Mouse (Mus musculus): ENCODE measurements around the gene Hyal2. TPM values are rescaled to one million over a fixed set of nuclear protein-coding genes. Genes with fewer than 3 reads are reported as not detected.

The Hyal2 gene
- polyA plus RNA-seq, 1 experiment from 2014 or later, result 135 TPM

- WGBS, result 93% methylated on average over 14 of the region's 14 CpGs
- Histone ChIP-seq H3K36me3 (ENCODE audit: control insufficient read depth, insufficient read depth, low read length) (peaks cover 10% of the 10 kb centered on the region; the same call in 1 of the 2 replicates), H3K27me3 (ENCODE audit: control insufficient read depth, insufficient read depth, low read length) (no peaks in the 10 kb centered on the region), H3K4me3 (ENCODE audit: low read length) (no peak overlapping the region), H3K9ac (ENCODE audit: low read depth, low read length) (no peak overlapping the region), H3K9me3 (ENCODE audit: control insufficient read depth, low read length) (no peaks in the 10 kb centered on the region), H3K4me1 (ENCODE audit: control insufficient read depth, insufficient read depth, low read length) (peaks cover 34% of the 10 kb centered on the region), H3K4me2 (replicated peaks; ENCODE audit: low read depth, low read length) (no peak overlapping the region; the same call in 1 of the 2 replicates), H3K27ac (ENCODE audit: low read depth, low read length) (no peak overlapping the region)
- ATAC-seq (ENCODE audit: low FRiP score, low TSS enrichment), result no peak
Measured at GRCm38 (mm10) chr9:107579023-107579900, 11.5 kb downstream of the Hyal2 start.

DNA sequence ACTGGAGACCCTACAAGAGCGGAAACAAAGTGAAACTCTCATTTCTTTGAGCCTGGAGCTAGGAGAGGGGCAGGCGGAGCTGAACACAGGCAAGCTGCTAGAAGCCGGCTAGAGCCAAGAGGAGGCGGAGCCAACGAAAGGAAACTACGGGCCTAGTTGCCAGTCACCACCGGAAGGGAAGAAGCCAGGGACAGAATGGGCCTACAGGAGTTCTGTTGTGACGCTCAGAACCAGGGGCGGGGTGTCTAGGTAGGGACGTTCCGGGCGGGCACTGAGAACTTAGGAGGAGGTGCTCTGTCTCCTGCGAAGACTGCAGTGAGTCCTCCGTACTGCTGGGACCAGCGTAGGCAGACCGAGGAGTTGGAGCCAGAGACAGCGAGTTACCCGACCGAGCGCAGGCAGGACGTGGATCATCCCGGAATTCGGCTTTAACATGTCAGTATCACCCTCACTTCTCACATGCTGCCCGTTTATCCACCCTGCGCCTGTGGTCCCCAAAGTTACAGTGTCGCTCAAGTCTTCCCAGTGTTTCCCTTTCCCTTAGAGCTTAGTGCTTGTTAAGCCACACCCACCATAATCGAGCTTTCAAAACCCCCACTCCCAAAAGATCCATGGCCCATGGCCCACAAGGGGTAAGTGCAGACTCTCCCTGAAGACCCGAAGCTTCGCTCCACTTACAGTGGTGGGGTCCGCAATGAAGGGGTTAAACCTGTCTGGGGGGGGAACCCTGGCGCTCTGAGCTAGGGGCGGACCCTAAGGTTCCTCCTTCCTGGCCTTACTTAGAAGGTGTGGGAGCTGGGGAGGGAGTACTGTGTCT, 13.0 kb downstream of the Hyal2 start, which contains the start of gene Hyal3:
Gene Hyal3 (plus strand): TSS at position 318 of the 817 bp plus-strand sequence.
- no peaks in the 10 kb centered on the region for H3K9me3 ChIP-seq (ENCODE audit: control insufficient read depth, low read length)
- H3K36me3 ChIP-seq (ENCODE audit: control insufficient read depth, insufficient read depth, low read length), result peaks cover 6% of the 10 kb centered on the region; the same call in 1 of the 2 replicates
- H3K4me2 ChIP-seq (replicated peaks; ENCODE audit: low read depth, low read length), result peak within 1 kb of the TSS; percentile 79
- ATAC-seq (ENCODE audit: low FRiP score, low TSS enrichment), result peak; percentile 60
- peaks cover 34% of the 10 kb centered on the region for H3K4me1 ChIP-seq (ENCODE audit: control insufficient read depth, insufficient read depth, low read length)
- no peaks in the 10 kb centered on the region for H3K27me3 ChIP-seq (ENCODE audit: control insufficient read depth, insufficient read depth, low read length)
- peak within 1 kb of the TSS; percentile 62 for H3K4me3 ChIP-seq (ENCODE audit: low read length)
- peak within 1 kb of the TSS; percentile 91 for H3K27ac ChIP-seq (ENCODE audit: low read depth, low read length)
- under 1% methylated on average over 32 of the region's 32 CpGs for WGBS
- H3K9ac ChIP-seq (ENCODE audit: low read depth, low read length), result peak within 1 kb of the TSS; percentile 77

DNA sequence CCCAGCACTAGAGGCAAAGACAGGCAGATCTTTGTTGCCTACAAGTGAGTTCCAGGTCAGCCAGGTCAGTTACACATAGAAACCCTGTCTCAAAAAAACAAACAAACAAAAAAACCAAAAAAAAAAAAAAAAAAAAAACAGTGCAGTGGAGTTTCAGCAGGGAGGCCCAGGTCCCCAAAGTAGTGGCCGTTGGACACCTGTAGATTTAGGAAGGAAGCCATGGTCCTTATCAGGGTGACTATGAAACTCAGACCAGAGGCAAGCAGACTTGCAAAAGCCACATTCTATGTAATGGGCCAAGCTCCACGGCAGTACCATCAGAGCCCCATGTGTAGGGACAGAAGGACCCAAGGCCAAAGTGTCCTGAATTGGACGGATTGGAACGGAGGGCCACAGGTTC, 13.8 kb downstream of the Hyal2 start:
- 71% methylated on average over 4 of the region's 4 CpGs for WGBS
- Histone ChIP-seq H3K27me3 (ENCODE audit: control insufficient read depth, insufficient read depth, low read length) (no peaks in the 10 kb centered on the region), H3K4me2 (replicated peaks; ENCODE audit: low read depth, low read length) (peak overlapping the region; percentile 79), H3K4me3 (ENCODE audit: low read length) (peak overlapping the region; percentile 62), H3K4me1 (ENCODE audit: control insufficient read depth, insufficient read depth, low read length) (peaks cover 27% of the 10 kb centered on the region), H3K27ac (ENCODE audit: low read depth, low read length) (peak overlapping the region; percentile 91; the same call in 1 of the 2 replicates), H3K9ac (ENCODE audit: low read depth, low read length) (peak overlapping the region; percentile 77; the same call in 1 of the 2 replicates), H3K36me3 (ENCODE audit: control insufficient read depth, insufficient read depth, low read length) (peaks cover 6% of the 10 kb centered on the region; the same call in 1 of the 2 replicates), H3K9me3 (ENCODE audit: control insufficient read depth, low read length) (no peaks in the 10 kb centered on the region)
- no peak for ATAC-seq (ENCODE audit: low FRiP score, low TSS enrichment)

GRCm38 (mm10) chr9:107582509-107583062, 14.8 kb downstream of the Hyal2 start:
- Histone ChIP-seq H3K4me2 (replicated peaks; ENCODE audit: low read depth, low read length) (no peak overlapping the region), H3K4me3 (ENCODE audit: low read length) (no peak overlapping the region), H3K9ac (ENCODE audit: low read depth, low read length) (no peak overlapping the region), H3K9me3 (ENCODE audit: control insufficient read depth, low read length) (no peaks in the 10 kb centered on the region), H3K27me3 (ENCODE audit: control insufficient read depth, insufficient read depth, low read length) (no peaks in the 10 kb centered on the region), H3K4me1 (ENCODE audit: control insufficient read depth, insufficient read depth, low read length) (peaks cover 18% of the 10 kb centered on the region), H3K27ac (ENCODE audit: low read depth, low read length) (no peak overlapping the region), H3K36me3 (ENCODE audit: control insufficient read depth, insufficient read depth, low read length) (peaks cover 6% of the 10 kb centered on the region; the same call in 1 of the 2 replicates)
- 93% methylated on average over 7 of the region's 7 CpGs for WGBS
- no peak for ATAC-seq (ENCODE audit: low FRiP score, low TSS enrichment)

- no peak for ATAC-seq (ENCODE audit: low FRiP score, low TSS enrichment)
- H3K36me3 ChIP-seq (ENCODE audit: control insufficient read depth, insufficient read depth, low read length), result peaks cover 6% of the 10 kb centered on the region; the same call in 1 of the 2 replicates
- H3K4me1 ChIP-seq (ENCODE audit: control insufficient read depth, insufficient read depth, low read length), result peaks cover 18% of the 10 kb centered on the region
- WGBS, result 94% methylated on average over 14 of the region's 14 CpGs
- H3K27me3 ChIP-seq (ENCODE audit: control insufficient read depth, insufficient read depth, low read length), result no peaks in the 10 kb centered on the region
- no peak overlapping the region for H3K27ac ChIP-seq (ENCODE audit: low read depth, low read length)
- no peak overlapping the region for H3K4me2 ChIP-seq (replicated peaks; ENCODE audit: low read depth, low read length)
- no peak overlapping the region for H3K9ac ChIP-seq (ENCODE audit: low read depth, low read length)
- no peaks in the 10 kb centered on the region for H3K9me3 ChIP-seq (ENCODE audit: control insufficient read depth, low read length)
- no peak overlapping the region for H3K4me3 ChIP-seq (ENCODE audit: low read length)
Measured at GRCm38 (mm10) chr9:107583174-107583573, 15.4 kb downstream of the Hyal2 start.

- H3K27ac ChIP-seq (ENCODE audit: low read depth, low read length), result no peak overlapping the region
- no peak for ATAC-seq (ENCODE audit: low FRiP score, low TSS enrichment)
- H3K9me3 ChIP-seq (ENCODE audit: control insufficient read depth, low read length), result no peaks in the 10 kb centered on the region
- H3K4me2 ChIP-seq (replicated peaks; ENCODE audit: low read depth, low read length), result no peak overlapping the region
- H3K9ac ChIP-seq (ENCODE audit: low read depth, low read length), result no peak overlapping the region
- H3K27me3 ChIP-seq (ENCODE audit: control insufficient read depth, insufficient read depth, low read length), result no peaks in the 10 kb centered on the region
- H3K36me3 ChIP-seq (ENCODE audit: control insufficient read depth, insufficient read depth, low read length), result peaks cover 26% of the 10 kb centered on the region
- no peak overlapping the region for H3K4me3 ChIP-seq (ENCODE audit: low read length)
- 85% methylated on average over 5 of the region's 5 CpGs for WGBS
- H3K4me1 ChIP-seq (ENCODE audit: control insufficient read depth, insufficient read depth, low read length), result peaks cover 15% of the 10 kb centered on the region
Measured at GRCm38 (mm10) chr9:107586504-107586903, 18.8 kb downstream of the Hyal2 start.

- ATAC-seq (ENCODE audit: low FRiP score, low TSS enrichment), result peak; percentile 98
- Histone ChIP-seq H3K9me3 (ENCODE audit: control insufficient read depth, low read length) (no peaks in the 10 kb centered on the region), H3K9ac (ENCODE audit: low read depth, low read length) (peak within 1 kb of the TSS; percentile 79), H3K27ac (ENCODE audit: low read depth, low read length) (0 out of 2 replicates have a peak within 1 kb of the TSS, but pooled peaks have one; percentile 24), H3K4me2 (replicated peaks; ENCODE audit: low read depth, low read length) (peak within 1 kb of the TSS; percentile 54), H3K36me3 (ENCODE audit: control insufficient read depth, insufficient read depth, low read length) (peaks cover 33% of the 10 kb centered on the region), H3K27me3 (ENCODE audit: control insufficient read depth, insufficient read depth, low read length) (no peaks in the 10 kb centered on the region), H3K4me3 (ENCODE audit: low read length) (peak within 1 kb of the TSS; percentile 83), H3K4me1 (ENCODE audit: control insufficient read depth, insufficient read depth, low read length) (peaks cover 9% of the 10 kb centered on the region; the same call in 1 of the 2 replicates)
- WGBS, result 13% methylated on average over 46 of the region's 46 CpGs
Measured at GRCm38 (mm10) chr9:107586974-107587832, 19.5 kb downstream of the Hyal2 start, which contains the start of gene Ifrd2. Ifrd2 (plus strand) TSS chr9:107587642.
